Mouse (Mus musculus) embryonic facial prominence, embryonic 14.5 days (tissue): ENCODE results near the gene Ube2l3. TPM values are rescaled to one million over a fixed set of nuclear protein-coding genes. Genes with fewer than 3 reads are reported as not detected.

Source experiments
- ATAC-seq: fragments of 200-750 bp; cut with Nextera tagmentation; 2 replicates; pipeline ENCODE4 v1.8.0; 2017; ENCODE audit warnings: low read depth, moderate number of reproducible peaks, moderate TSS enrichment
- DNase-seq: peaks from one replicate; pipeline ENCODE4 v3.0.0-alpha.2; 2015; ENCODE audit warnings: low spot score
- H3K27ac ChIP-seq: fragments of 300-500 bp; sonication (generic); replicated peaks from 2 replicates; pipeline ENCODE4 v1.5.1; 2014; ENCODE audit warnings: low read depth, mild to moderate bottlenecking, low read length, moderate library complexity
- H3K27me3 ChIP-seq: fragments of 300-500 bp; sonication (generic); replicated peaks from 2 replicates; pipeline ENCODE4 v1.6.1; 2014; ENCODE audit warnings: low read length; ENCODE audit not compliant: control insufficient read depth, insufficient read depth
- H3K36me3 ChIP-seq: fragments of 300-500 bp; sonication (generic); 2 replicates; pipeline ENCODE4 v1.6.1; 2014; ENCODE audit warnings: low read length, mixed read lengths; ENCODE audit not compliant: control insufficient read depth, insufficient read depth
- H3K4me1 ChIP-seq: fragments of 300-500 bp; sonication (generic); 2 replicates; pipeline ENCODE4 v1.6.1; 2014; ENCODE audit warnings: antibody characterized with exemption, low read length; ENCODE audit not compliant: control insufficient read depth, insufficient read depth
- H3K4me2 ChIP-seq: fragments of 300-500 bp; sonication (generic); 2 replicates; pipeline ENCODE4 v1.6.1; 2014; ENCODE audit warnings: low read depth, mild to moderate bottlenecking, low read length, moderate library complexity, mixed read lengths
- H3K4me3 ChIP-seq: fragments of 300-500 bp; sonication (generic); 2 replicates; pipeline ENCODE4 v1.5.1; 2014; ENCODE audit warnings: low read depth, mild to moderate bottlenecking, low read length
- H3K9ac ChIP-seq: fragments of 300-500 bp; sonication (generic); 2 replicates; pipeline ENCODE4 v1.6.1; 2014; ENCODE audit warnings: low read depth, mild to moderate bottlenecking, low read length, moderate library complexity, mixed read lengths
- H3K9me3 ChIP-seq: fragments of 300-500 bp; sonication (generic); 2 replicates; pipeline ENCODE4 v1.6.1; 2016; ENCODE audit warnings: low read length; ENCODE audit not compliant: control insufficient read depth
- WGBS: fragments of 180-500 bp; shearing (Covaris S2); extraction: QIAGEN DNeasy Blood & Tissue Kit; methylation state at CpG from one replicate; pipeline ENCODE4 v1.1.7; 2014; 5-methylcytosine and 5-hydroxymethylcytosine counted together
- polyA plus RNA-seq: library from polyadenylated mRNA; unstranded; fragments of >200 nt; fragmentation: Nextera tagmentation; extraction: Ambion mirVana; gene quantifications from 2 replicates; pipeline ENCODE4 v1.2.1, GENCODE M21; 2014

Gene Ube2l3
- polyA plus RNA-seq, 1 experiment from 2014 or later = 301 TPM

GRCm38 (mm10) chr16:17124871-17125520, 77.5 kb downstream of the Ube2l3 start, which contains the start of gene 2610318N02Rik:
Gene 2610318N02Rik, minus strand, starts transcription at chr16:17125167.
- H3K4me1 ChIP-seq = peaks cover 11% of the 10 kb centered on the region
- H3K4me2 ChIP-seq = peak within 1 kb of the TSS; percentile 62
- ATAC-seq (peak; percentile 94), DNase-seq (peak; percentile 96)
- no peaks in the 10 kb centered on the region for H3K27me3 ChIP-seq
- H3K9me3 ChIP-seq = no peaks in the 10 kb centered on the region
- H3K9ac ChIP-seq = peak within 1 kb of the TSS; percentile 54
- peak within 1 kb of the TSS; percentile 76 for H3K27ac ChIP-seq
- H3K36me3 ChIP-seq = peaks cover 6% of the 10 kb centered on the region; the same call in 1 of the 2 replicates
- peak within 1 kb of the TSS; percentile 49 for H3K4me3 ChIP-seq
- WGBS = 0% methylated on average over 25 of the region's 25 CpGs

GRCm38 (mm10) chr16:17124119-17124870, 78.2 kb downstream of the Ube2l3 start:
- peak; percentile 44 for DNase-seq
- peak overlapping the region; percentile 62 for H3K4me2 ChIP-seq
- H3K36me3 ChIP-seq = peaks cover 6% of the 10 kb centered on the region; the same call in 1 of the 2 replicates
- ATAC-seq = 0 out of 2 replicates have a peak, but pooled peaks have one; percentile 22
- H3K4me3 ChIP-seq = peak overlapping the region; percentile 49
- H3K9me3 ChIP-seq = no peaks in the 10 kb centered on the region
- H3K27ac ChIP-seq = peak overlapping the region; percentile 63
- WGBS = 3% methylated on average over 22 of the region's 22 CpGs
- H3K27me3 ChIP-seq = no peaks in the 10 kb centered on the region
- H3K9ac ChIP-seq = peak overlapping the region; percentile 54
- peaks cover 11% of the 10 kb centered on the region for H3K4me1 ChIP-seq

DNA sequence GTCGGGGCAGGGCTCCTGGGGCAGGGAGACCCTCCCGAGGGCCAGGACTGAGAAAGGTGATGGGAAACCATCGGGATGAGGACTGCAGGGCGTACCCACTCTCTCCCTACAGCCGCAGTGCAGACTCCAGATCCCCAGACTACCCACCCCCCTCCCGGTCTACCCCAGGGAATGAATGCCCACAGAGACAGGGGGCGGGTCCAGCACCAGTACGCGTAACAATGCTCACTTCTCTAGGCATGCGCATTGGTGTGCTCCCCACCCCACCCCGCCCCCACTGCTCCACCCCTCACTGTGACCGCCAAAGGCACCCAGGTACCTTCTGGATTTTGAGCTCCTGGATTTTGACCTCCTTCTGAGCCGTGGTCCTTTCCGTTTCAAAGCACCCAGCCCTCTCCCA, 80.9 kb downstream of the Ube2l3 start:
- Histone ChIP-seq H3K9me3 (no peaks in the 10 kb centered on the region), H3K27ac (no peak overlapping the region), H3K9ac (no peak overlapping the region), H3K4me2 (no peak overlapping the region), H3K4me1 (peaks cover 11% of the 10 kb centered on the region), H3K4me3 (no peak overlapping the region), H3K36me3 (peaks cover 17% of the 10 kb centered on the region; the same call in 1 of the 2 replicates), H3K27me3 (no peaks in the 10 kb centered on the region)
- ATAC-seq = no peak
- 67% methylated on average over 10 of the region's 14 CpGs for whole genome bisulfite sequencing
- DNase-seq = no peak

DNA sequence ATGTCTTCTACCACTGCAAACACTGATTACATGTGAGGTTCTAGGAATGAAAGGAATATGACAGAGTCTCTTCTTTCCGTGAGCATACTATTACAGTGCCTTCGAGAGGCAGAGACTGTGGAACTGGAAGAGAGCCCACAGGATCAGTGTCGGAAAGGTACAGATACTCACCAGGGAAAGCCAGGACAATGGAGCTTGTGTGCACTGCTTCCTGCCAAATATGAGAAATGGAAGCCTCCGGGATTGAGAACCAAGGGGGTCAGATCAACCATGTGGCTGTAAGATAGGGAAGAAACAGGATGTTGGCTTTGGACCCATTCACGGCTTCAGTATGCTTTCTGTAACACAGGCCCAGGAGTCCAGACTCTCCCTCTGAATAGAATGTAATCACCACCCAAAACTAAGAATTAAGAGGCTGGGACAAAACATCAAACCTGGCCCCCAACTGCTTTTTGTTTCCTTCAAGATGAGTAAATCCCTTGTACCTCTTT, 85.1 kb downstream of the Ube2l3 start:
- DNase-seq = no peak
- Histone ChIP-seq H3K9me3 (no peaks in the 10 kb centered on the region), H3K27me3 (no peaks in the 10 kb centered on the region), H3K4me1 (no peaks in the 10 kb centered on the region), H3K27ac (no peak overlapping the region), H3K4me3 (no peak overlapping the region), H3K36me3 (peaks cover 31% of the 10 kb centered on the region), H3K9ac (no peak overlapping the region), H3K4me2 (no peak overlapping the region)
- 80% methylated on average over 5 of the region's 5 CpGs for WGBS
- ATAC-seq = no peak

DNA sequence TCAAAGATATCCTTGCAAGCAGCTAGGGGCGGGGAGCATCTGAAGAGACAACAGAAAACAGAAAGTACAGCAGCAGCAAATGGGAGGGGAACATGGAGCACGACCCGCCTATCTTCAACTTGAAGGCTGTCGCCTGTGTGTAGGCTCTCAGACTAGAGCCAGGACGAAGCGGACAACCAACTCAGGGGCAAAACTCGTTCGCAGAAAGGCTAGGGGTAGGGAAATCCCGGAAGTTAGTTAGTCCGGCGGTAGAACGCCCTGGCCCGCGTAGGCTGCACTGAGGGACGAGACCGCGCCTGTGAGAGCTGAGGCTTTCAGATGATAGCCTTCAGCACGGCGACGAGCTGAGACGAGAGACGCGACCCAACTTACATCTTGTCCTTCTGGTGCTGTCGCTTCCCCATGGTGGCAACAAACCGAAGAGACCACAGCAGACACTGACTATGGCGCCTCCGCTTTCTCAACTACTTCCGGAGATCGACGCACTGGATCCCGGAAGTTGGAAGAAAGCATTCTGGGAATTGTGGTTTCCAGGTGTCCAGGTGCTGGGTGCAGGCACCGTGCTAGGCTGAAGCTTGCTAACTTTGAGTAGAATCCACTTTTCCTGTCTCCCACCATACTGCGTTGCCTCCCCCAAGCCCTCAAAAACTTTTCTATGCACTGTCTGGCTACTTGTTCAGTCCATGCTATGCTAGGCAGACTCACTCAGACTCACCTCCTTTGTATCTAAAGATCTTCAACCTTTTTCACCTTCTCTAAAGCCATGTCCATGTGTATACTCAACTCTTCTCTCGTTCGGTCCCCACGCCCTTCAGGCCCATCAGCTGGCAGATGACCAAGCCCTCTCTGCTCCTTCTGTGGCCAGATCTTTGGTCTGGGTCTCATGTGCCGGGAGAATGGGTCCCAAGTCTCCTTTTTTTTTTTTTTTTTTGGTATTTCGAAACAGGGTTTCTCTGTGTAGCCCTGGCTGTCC, 91.4 kb downstream of the Ube2l3 start, which contains the start of gene Ppil2:
Gene Ppil2, minus strand, starts transcription at position 487 of the 973 bp plus-strand sequence.
- Histone ChIP-seq H3K4me1 (peaks cover 8% of the 10 kb centered on the region; the same call in 1 of the 2 replicates), H3K27me3 (no peaks in the 10 kb centered on the region), H3K4me2 (peak within 1 kb of the TSS; percentile 68), H3K36me3 (peaks cover 33% of the 10 kb centered on the region), H3K27ac (no peak within 1 kb of the TSS), H3K9ac (peak within 1 kb of the TSS; percentile 82), H3K4me3 (peak within 1 kb of the TSS; percentile 89), H3K9me3 (no peaks in the 10 kb centered on the region)
- peak; percentile 92 for DNase-seq
- 9% methylated on average over 38 of the region's 38 CpGs for WGBS
- peak; percentile 83 for ATAC-seq

DNA sequence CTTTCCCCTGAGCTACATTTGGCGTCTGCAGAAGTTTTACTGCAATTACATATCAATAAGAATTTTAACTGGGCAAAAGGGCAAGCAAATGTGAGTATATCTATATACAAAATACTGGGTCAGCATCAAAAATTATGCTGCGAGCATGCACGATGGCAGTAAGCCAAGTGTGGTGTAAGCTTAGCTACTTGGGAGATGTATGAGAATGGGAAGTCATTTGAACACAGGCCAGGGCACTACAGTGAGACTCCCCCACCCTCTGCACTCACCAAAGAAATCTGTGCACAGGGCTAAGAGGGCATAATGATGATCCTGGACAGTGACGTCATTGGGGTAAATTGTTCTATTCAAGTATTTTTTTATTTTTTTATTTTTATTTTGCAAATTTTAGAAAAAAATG, 97.8 kb downstream of the Ube2l3 start:
- ATAC-seq = no peak
- WGBS = 80% methylated on average over 4 of the region's 4 CpGs
- Histone ChIP-seq H3K27me3 (no peaks in the 10 kb centered on the region), H3K27ac (no peak overlapping the region), H3K4me1 (peaks cover 5% of the 10 kb centered on the region; the same call in 1 of the 2 replicates), H3K9ac (no peak overlapping the region), H3K4me3 (no peak overlapping the region), H3K36me3 (peaks cover 71% of the 10 kb centered on the region), H3K9me3 (no peaks in the 10 kb centered on the region), H3K4me2 (no peak overlapping the region)
- DNase-seq = peak; percentile 22

- no peaks in the 10 kb centered on the region for H3K9me3 ChIP-seq
- no peak overlapping the region for H3K4me2 ChIP-seq
- WGBS = 47% methylated on average over 7 of the region's 7 CpGs
- H3K4me3 ChIP-seq = no peak overlapping the region
- peak; percentile 26 for DNase-seq
- peaks cover 82% of the 10 kb centered on the region for H3K36me3 ChIP-seq
- no peak; the same call in 1 of the 2 replicates for ATAC-seq
- peaks cover 5% of the 10 kb centered on the region; the same call in 1 of the 2 replicates for H3K4me1 ChIP-seq
- H3K9ac ChIP-seq = no peak overlapping the region
- peak overlapping the region; percentile 10 for H3K27ac ChIP-seq
- H3K27me3 ChIP-seq = no peaks in the 10 kb centered on the region
Measured at GRCm38 (mm10) chr16:17102630-17103220, 99.7 kb downstream of the Ube2l3 start.
